Mouse (Mus musculus) liver, embryonic 18 days (tissue): ENCODE data around the gene 9930111J21Rik2. TPM values are rescaled to one million over a fixed set of nuclear protein-coding genes. Genes with fewer than 3 reads are reported as not detected.

Experiments
- polyA plus RNA-seq: library from polyadenylated mRNA; depleted of rRNA; stranded (reverse); fragments of >200 nt; gene quantifications from 2 replicates; pipeline ENCODE4 v1.2.3, GENCODE M21; 2012; rRNA removed

The 9930111J21Rik2 gene
- polyA plus RNA-seq: 1.9 TPM in 2 replicates

DNA sequence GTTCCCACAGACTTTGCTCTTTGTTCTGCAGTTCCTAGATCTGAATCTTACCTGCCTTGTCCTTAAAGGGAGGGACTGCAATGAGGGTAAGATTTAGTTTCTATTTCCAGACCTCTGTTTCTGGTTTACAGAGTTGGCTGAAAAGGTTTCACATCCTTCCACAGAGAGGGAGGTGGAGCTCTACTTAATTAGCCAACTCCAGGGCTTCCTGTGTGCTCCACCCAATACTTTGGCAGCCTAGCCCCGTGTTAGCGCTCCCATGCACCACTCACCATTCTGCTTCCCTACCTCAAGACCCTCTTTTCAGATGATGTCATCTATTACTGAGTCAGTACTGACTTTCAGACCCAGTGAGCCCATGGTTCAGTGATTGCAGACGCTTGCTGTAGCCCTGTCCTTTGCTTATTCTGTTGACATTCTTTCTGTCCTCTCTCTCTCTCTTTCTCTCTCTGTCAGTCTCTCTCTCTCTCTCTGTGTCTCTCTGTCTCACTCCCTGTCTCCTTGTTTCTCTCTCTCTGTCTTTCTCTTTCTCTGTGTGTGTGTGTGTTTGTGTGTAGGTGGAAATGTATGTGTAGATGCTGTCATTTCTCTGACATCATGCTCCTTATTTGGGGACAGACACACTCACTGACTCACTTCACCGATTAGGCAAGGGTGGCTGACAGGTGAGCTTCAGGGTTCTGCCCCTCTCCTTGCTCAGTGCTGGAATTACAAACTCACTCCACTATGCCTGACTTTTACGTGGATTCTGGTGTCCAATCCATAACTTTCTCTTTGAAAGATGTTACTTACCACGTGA is at the start of gene 9930111J21Rik2:
TSS of gene 9930111J21Rik2 (minus strand) at position 150 of the 799 bp plus-strand sequence.

GRCm38 (mm10) chr11:49076001-49076757 is 25.1 kb upstream of the 9930111J21Rik2 start, which contains the start of gene Ifi47:
Gene Ifi47, plus strand, starts transcription at chr11:49076587.

DNA sequence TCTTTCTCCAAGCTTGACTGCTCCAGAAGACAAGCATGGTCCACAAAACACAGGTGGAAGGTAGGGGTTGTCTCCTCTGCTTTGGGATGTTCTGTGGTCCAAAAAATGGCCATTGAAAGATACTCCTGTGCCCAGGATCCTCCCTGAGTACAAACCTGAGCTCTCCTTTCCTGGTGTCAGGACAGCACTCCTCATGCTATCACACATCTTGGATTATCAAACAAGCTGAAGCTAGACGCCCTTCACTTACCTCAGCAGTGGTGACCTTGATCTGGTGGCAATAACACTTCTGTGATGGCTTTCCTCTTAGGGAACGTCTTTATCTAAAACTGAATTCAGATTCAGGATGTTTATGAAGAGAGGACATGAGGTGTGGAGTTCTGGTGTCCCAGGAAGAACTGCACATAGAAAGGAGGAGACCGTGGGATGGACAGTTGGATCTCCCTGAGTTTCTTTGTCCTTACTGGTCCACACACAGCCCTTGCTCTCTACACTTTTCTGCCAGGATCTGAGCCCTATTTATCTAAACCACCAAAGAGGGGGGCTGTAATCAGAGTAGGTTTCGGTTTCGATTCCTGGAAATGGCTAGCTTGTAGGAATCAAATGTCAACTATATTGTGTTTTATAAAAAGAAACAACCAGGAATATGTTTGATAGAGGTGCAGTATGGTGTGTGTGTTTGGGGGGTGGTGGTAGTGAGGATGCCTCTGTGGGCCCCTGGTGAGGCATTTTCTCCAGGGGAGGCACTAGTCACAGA is 12.8 kb upstream of the 9930111J21Rik2 start, which contains the start of gene Tgtp2:
TSS of gene Tgtp2 (minus strand) at position 494 of the 757 bp plus-strand sequence.

GRCm38 (mm10) chr11:48994018-48994417 is 57.0 kb downstream of the 9930111J21Rik2 start, which contains the start of gene Tgtp1:
Gene Tgtp1, minus strand, starts transcription at chr11:48994172.

GRCm38 (mm10) chr11:48991740-48992520 is 59.1 kb downstream of the 9930111J21Rik2 start, which contains the start of gene Gm12185:
Gene Gm12185, minus strand, starts transcription at chr11:48992226.

GRCm38 (mm10) chr11:48979251-48979650 is 71.8 kb downstream of the 9930111J21Rik2 start, which contains the start of gene 9930111J21Rik1:
Gene 9930111J21Rik1, minus strand, starts transcription at chr11:48979398.

GRCm38 (mm10) chr11:48978240-48978939 is 72.7 kb downstream of the 9930111J21Rik2 start, which contains the start of gene Olfr56:
Gene Olfr56, plus strand, starts transcription at chr11:48978889.

Other genes with a start within 250 kb of the 9930111J21Rik2 start
- 9.0 and 11.4 TPM in 2 replicates for gene Trim41, start 233.9 kb downstream of the 9930111J21Rik2 start, polyA plus RNA-seq
- gene Trim7, start 225.1 kb downstream of the 9930111J21Rik2 start, polyA plus RNA-seq: 0.88 and 0.94 TPM in 2 replicates
- 7.7 and 8.0 TPM in 2 replicates for gene Gm12184, start 224.6 kb downstream of the 9930111J21Rik2 start, polyA plus RNA-seq
- 35.4 and 48.5 TPM in 2 replicates for gene Irgm1, start 179.6 kb downstream of the 9930111J21Rik2 start, polyA plus RNA-seq
- gene Gm5431, start 149.0 kb downstream of the 9930111J21Rik2 start, polyA plus RNA-seq: 0.96 and 0.99 TPM in 2 replicates
- gene Psme2b, start 105.1 kb downstream of the 9930111J21Rik2 start, polyA plus RNA-seq: 2.2 and 2.8 TPM in 2 replicates
- 0.42 TPM in 2 replicates for gene Olfr56, start 72.4 kb downstream of the 9930111J21Rik2 start, polyA plus RNA-seq
- 0.67 and 0.99 TPM in 2 replicates for gene 9930111J21Rik1, start 71.8 kb downstream of the 9930111J21Rik2 start, polyA plus RNA-seq
- gene Gm12185, start 59.0 kb downstream of the 9930111J21Rik2 start, polyA plus RNA-seq: 0.16 and 0.17 TPM in 2 replicates
- 9.5 and 11.9 TPM in 2 replicates for gene Tgtp1, start 57.1 kb downstream of the 9930111J21Rik2 start, polyA plus RNA-seq
- 1.8 and 5.0 TPM in 2 replicates for gene Tgtp2, start 13.0 kb upstream of the 9930111J21Rik2 start, polyA plus RNA-seq
- 17.6 and 25.6 TPM in 2 replicates for gene Ifi47, start 25.3 kb upstream of the 9930111J21Rik2 start, polyA plus RNA-seq
- 0.02 TPM in 1 of 2 replicates, not detected in the other for gene Olfr1396, start 63.6 kb upstream of the 9930111J21Rik2 start, polyA plus RNA-seq
- gene Olfr1395, start 91.0 kb upstream of the 9930111J21Rik2 start, polyA plus RNA-seq: not detected in 2 replicates
- gene Olfr1394, start 103.1 kb upstream of the 9930111J21Rik2 start, polyA plus RNA-seq: not detected in 2 replicates
- gene Btnl9, start 135.9 kb upstream of the 9930111J21Rik2 start, polyA plus RNA-seq: 1.4 TPM in 2 replicates
- gene Zfp62, start 152.1 kb upstream of the 9930111J21Rik2 start, polyA plus RNA-seq: 5.3 and 5.4 TPM in 2 replicates
- 44.3 and 46.4 TPM in 2 replicates for gene Mgat1, start 192.9 kb upstream of the 9930111J21Rik2 start, polyA plus RNA-seq
- gene Olfr1393, start 227.1 kb upstream of the 9930111J21Rik2 start, polyA plus RNA-seq: 0.10 and 0.14 TPM in 2 replicates
- 0.02 TPM in 2 replicates for gene Olfr1392, start 234.0 kb upstream of the 9930111J21Rik2 start, polyA plus RNA-seq